Mouse (Mus musculus): ENCODE data around the gene Map2k1. TPM values are rescaled to one million over a fixed set of nuclear protein-coding genes. Genes with fewer than 3 reads are reported as not detected.
"Not testable (repeated sequence)": the region's sequence is repeated elsewhere in the genome, so short reads cannot be mapped to it uniquely, and the experiment has no call there.

Gene Map2k1
- 71.0 and 72.2 TPM in 2 replicates for polyA plus RNA-seq (2015; fragmentation: Nextera tagmentation; extraction: Ambion mirVana)

DNA sequence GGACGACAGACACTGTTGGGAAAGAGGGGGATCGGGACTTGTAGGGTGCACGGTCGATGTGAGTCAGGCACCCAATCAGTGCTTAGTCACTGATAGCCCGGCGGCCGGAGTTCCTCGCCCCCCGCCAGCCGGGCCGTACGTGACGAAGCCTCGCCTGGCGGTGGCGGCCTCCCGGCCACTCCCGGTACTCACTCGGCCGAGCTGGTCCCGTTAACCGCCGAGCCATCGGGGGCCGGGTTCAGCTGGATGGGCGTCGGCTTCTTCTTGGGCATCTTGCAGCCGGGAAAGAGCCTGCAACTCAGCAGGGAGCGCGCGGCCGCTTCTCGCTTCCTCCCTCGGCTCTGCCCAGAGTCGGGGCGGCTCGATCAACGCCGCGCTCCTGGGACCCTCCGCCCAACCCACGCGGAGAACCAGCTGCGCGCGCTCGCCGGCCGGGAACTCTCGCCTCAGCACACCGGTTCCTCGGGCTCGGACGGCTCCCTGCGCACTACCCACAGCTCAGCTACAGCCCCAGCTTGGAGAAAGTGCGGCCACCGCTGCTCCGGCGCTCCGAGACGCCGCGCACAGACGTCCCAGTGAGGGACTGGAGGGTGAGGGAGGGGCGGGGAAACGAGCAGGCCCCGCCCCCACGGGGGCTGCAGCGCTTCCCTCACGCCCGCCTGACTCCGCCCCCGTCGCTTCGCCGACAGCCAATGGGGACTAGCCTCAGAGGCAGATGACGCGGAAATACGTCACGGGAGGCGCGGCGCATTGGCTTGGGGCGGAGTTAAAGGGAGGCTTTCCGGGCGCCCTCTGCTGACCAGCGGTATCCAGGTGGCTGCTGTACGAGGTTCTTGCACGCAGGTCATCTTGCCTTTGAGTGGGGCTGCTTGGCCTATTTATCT lies at the start of gene Map2k1:
Gene Map2k1 (minus strand): TSS at position 611 of the 884 bp plus-strand sequence.
- Histone ChIP-seq H3K9ac (peak within 1 kb of the TSS; percentile 85), H3K4me3 (peak within 1 kb of the TSS; percentile 90), H3K27ac (replicated peaks) (peak within 1 kb of the TSS; percentile 91), H3K4me2 (peak within 1 kb of the TSS; percentile 86), H3K36me3 (no peaks in the 10 kb centered on the region), H3K4me1 (replicated peaks) (peaks cover 26% of the 10 kb centered on the region), H3K9me3 (no peaks in the 10 kb centered on the region), H3K27me3 (no peaks in the 10 kb centered on the region)
- WGBS = 0% methylated on average over 87 of the region's 89 CpGs
- ATAC-seq (ENCODE audit: low FRiP score, low read depth) = peak; percentile 98

DNA sequence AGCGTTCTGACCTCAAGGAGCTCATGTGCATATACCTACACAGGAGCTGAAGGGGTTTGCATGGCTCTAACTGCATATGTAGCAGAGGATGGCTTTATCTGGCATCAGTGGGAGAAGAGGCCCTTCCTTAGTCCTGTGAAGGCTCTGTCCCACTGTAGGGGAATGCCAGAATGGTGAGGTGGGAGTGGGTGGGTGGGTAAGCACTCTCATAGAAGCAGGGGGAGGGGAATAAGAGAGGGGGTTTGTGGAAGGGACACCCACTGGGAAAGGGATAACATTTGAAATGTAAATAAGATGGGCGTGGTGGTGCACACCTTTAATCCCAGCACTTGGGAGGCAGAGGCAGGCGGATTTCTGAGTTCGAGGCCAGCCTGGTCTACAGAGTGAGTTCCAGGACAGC lies 49.7 kb upstream of the Map2k1 start:
- H3K4me2 ChIP-seq; H3K27me3 ChIP-seq; H3K4me3 ChIP-seq; ATAC-seq (ENCODE audit: low FRiP score, low read depth); H3K4me1 ChIP-seq (replicated peaks); H3K27ac ChIP-seq (replicated peaks); H3K9ac ChIP-seq; H3K9me3 ChIP-seq: not testable (repeated sequence)
- over 99% methylated on average over 4 of the region's 4 CpGs for WGBS
- H3K36me3 ChIP-seq = peaks cover 40% of the 10 kb centered on the region

DNA sequence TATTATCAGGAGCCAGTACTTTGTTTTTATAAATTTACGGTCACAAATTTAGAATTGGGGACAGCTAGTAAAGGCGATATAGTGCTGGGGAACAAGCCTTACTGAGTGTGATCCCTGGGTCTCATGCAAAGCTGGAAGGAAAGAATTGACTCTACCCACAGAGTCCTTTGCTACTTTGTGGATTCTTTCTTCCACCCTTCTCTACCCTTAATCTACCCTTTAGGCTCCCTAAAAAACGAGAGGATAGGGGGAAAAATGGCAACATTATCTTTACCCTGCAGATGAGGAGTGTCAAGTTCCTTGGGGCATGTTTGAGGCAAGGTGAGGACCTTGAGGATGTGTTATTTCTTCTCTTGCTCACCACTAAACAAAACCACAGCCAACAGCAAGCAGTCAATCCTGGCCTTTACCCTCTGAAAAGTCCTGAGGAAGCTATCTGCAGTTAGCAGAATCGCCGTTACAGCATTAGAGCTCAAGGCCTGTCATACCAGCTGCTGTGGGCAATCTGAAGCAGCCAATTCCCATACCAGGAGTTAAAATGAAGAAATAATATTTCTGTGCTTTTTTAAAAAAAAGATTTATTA lies 29.1 kb upstream of the Map2k1 start:
- peak overlapping the region; percentile 93 for H3K9ac ChIP-seq
- peak overlapping the region; percentile 67 for H3K4me2 ChIP-seq
- no peak overlapping the region for H3K27ac ChIP-seq (replicated peaks)
- H3K36me3 ChIP-seq = no peaks in the 10 kb centered on the region
- H3K9me3 ChIP-seq = no peaks in the 10 kb centered on the region
- H3K4me3 ChIP-seq = peak overlapping the region; percentile 96
- ATAC-seq (ENCODE audit: low FRiP score, low read depth) = no peak
- WGBS = 74% methylated on average over 5 of the region's 5 CpGs
- peaks cover 9% of the 10 kb centered on the region for H3K4me1 ChIP-seq (replicated peaks)
- no peaks in the 10 kb centered on the region for H3K27me3 ChIP-seq

DNA sequence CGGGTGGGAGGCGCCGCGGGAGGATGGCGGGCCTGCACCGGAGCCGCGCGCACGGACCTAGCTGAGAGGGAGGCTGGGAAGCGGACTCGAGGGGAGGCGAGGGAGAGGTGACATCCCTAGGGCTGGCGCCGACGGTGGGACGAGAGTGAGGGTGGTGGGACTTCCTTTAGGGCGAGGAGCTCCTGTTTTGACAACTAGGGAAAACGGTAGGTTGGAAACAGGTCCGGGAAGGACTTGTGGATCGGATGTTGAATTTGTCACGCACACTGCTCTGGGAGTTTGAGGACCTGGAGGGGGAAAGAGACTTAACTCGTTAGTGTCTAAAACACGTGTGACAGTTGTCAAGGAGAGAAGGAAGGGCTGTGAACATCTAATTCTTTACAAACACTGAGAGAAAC lies 28.3 kb upstream of the Map2k1 start:
- no peaks in the 10 kb centered on the region for H3K9me3 ChIP-seq
- WGBS = under 1% methylated on average over 24 of the region's 24 CpGs
- H3K27me3 ChIP-seq = no peaks in the 10 kb centered on the region
- H3K27ac ChIP-seq (replicated peaks) = peak overlapping the region; percentile 90
- H3K36me3 ChIP-seq = no peaks in the 10 kb centered on the region
- peaks cover 9% of the 10 kb centered on the region for H3K4me1 ChIP-seq (replicated peaks)
- H3K9ac ChIP-seq = peak overlapping the region; percentile 93
- ATAC-seq (ENCODE audit: low FRiP score, low read depth) = peak; percentile 92
- peak overlapping the region; percentile 67 for H3K4me2 ChIP-seq
- H3K4me3 ChIP-seq = peak overlapping the region; percentile 96

DNA sequence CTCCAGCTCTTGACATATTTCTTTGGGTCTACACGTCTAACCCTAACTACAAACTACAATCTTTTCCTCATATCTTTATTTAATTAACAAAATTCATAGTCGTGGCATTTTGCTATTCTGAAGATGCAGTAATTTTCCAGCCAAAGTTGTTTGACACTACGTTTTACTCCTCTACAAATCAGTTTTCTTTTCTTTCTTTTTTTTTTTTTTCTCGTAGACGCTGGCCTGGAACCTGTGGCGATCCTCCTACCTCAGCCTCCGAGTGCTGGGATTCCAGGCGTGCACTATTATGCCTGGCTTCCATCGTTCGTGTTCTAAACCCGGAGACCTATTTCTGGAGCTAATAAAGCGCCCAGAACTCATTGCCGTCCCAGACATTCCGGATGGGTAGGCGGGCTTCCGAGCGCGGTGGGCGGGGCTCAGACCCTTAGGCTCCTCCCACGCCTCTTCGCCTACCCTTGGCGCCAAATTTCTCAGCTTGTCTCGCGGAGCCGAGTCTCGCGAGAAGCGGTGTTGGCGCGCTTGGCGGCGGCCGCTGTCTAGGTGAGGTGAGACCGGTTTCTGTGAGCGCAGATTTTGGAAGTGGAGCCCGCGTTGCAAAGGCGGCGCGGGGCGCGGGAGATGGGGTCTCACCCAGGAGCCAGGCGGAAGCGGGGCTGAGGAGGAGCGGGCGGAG lies 27.8 kb upstream of the Map2k1 start, which contains the start of gene Tipin:
Gene Tipin (plus strand): TSS at position 477 of the 676 bp plus-strand sequence.
- peak within 1 kb of the TSS; percentile 90 for H3K27ac ChIP-seq (replicated peaks)
- WGBS = 3% methylated on average over 46 of the region's 46 CpGs

DNA sequence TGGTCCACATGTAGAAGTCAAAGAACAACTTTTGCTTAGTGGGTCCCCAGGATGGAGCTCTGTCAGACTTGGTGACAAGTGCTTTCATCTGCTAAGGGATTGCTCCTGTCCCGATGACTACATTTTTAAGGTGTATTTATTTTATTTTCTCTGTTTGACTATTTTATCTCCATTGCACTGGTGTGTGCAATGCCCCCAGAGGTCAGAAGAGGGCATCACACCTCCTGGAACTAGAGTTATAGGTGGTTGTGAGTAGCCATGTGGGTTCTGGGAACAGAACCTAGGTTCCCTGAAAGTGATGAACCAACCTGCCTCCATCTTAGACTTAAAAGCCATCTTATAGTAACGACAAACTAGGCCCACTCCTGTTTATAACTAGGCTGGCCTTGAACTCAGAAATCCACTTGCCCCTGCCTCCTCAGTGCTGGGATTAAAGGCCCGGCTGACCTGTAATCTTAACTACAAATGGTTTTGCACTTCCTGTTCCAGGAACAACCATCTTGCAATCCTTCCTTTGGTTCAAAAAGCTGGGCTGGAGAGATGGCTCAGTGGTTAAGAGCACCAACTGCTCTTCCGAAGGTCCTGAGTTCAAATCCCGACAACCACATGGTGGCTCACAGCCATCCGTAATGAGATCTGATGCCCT lies 25.4 kb upstream of the Map2k1 start:
- Histone ChIP-seq H3K27ac (replicated peaks) (no peak overlapping the region), H3K27me3 (no peaks in the 10 kb centered on the region), H3K36me3 (no peaks in the 10 kb centered on the region), H3K9me3 (no peaks in the 10 kb centered on the region), H3K4me2 (no peak overlapping the region), H3K4me3 (no peak overlapping the region), H3K9ac (no peak overlapping the region), H3K4me1 (replicated peaks) (peaks cover 9% of the 10 kb centered on the region)
- 97% methylated on average over 6 of the region's 6 CpGs for WGBS
- no peak for ATAC-seq (ENCODE audit: low FRiP score, low read depth)

More for the DNA sequence above, 27.8 kb upstream of the Map2k1 start, which contains the start of gene Tipin:
- Histone ChIP-seq H3K36me3 (no peaks in the 10 kb centered on the region), H3K27me3 (no peaks in the 10 kb centered on the region), H3K4me1 (replicated peaks) (peaks cover 9% of the 10 kb centered on the region), H3K9me3 (no peaks in the 10 kb centered on the region), H3K4me2 (peak within 1 kb of the TSS; percentile 67), H3K4me3 (peak within 1 kb of the TSS; percentile 96), H3K9ac (peak within 1 kb of the TSS; percentile 93)
- ATAC-seq (ENCODE audit: low FRiP score, low read depth) = peak; percentile 98

DNA sequence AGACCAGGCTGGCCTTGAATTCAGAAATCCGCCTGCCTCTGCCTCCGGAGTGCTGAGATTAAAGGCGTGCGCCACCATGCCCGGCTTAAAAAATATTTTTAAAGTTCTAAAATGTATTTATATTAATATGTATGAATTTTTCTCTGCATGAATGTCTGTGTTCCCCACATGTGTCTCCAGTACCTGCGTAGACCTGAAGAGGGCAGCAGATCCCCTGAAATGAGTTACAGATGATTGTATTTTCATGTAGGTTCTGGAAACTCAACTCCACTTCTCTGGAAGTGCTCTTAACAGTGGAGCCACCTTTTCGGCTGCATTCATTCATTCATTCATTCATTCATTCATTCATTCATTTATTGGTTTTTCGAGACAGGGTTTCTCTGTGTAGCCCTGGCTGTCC lies 24.3 kb upstream of the Map2k1 start:
- Histone ChIP-seq H3K4me3 (no peak overlapping the region), H3K27ac (replicated peaks) (no peak overlapping the region), H3K36me3 (no peaks in the 10 kb centered on the region), H3K9me3 (no peaks in the 10 kb centered on the region), H3K9ac (no peak overlapping the region), H3K4me2 (no peak overlapping the region), H3K27me3 (no peaks in the 10 kb centered on the region), H3K4me1 (replicated peaks) (peaks cover 9% of the 10 kb centered on the region)
- no peak for ATAC-seq (ENCODE audit: low FRiP score, low read depth)
- 70% methylated on average over 8 of the region's 8 CpGs for WGBS

DNA sequence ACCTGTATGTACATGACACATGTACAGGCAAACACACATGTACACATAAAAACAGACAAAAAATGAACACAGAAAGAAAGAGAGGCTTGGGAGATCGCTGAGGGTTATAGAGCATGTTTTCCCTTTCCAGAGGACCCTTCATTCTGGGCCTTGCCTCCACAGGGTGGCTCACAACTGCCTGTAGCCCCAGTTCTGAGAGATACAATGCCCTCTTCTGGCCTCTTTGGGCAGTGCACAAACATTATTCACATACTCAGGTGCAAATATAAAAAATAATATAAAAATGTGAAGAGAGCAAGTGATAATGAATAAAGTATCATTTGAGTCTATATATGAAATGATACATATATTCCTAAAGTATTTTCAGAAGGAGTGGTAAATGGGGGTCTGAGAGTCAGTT lies 21.5 kb upstream of the Map2k1 start:
- H3K9ac ChIP-seq = no peak overlapping the region
- ATAC-seq (ENCODE audit: low FRiP score, low read depth) = no peak
- WGBS = 80% methylated on average over 1 of the region's 1 CpGs
- H3K9me3 ChIP-seq = no peaks in the 10 kb centered on the region
- no peak overlapping the region for H3K4me2 ChIP-seq
- no peaks in the 10 kb centered on the region for H3K4me1 ChIP-seq (replicated peaks)
- no peak overlapping the region for H3K4me3 ChIP-seq
- no peak overlapping the region for H3K27ac ChIP-seq (replicated peaks)
- H3K27me3 ChIP-seq = no peaks in the 10 kb centered on the region
- H3K36me3 ChIP-seq = no peaks in the 10 kb centered on the region

DNA sequence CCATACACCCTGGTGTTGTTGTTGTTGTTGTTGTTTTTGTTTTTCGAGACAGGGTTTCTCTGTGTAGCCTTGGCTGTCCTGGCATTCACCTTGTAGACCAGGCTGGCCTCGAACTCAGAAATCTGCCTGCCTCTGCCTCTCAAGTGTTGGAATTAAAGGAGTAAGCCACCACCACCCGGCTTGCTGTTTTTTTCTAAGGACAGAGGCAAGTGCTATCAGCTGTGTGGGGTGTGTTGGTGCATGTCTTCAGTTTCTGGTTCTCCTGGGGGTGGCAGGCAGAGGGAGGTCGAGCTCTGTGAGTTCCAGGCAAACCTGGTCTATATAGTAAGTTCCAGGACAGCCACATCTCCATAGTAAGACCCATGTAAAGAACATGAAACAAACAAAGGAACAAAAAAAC lies 20.9 kb upstream of the Map2k1 start:
- WGBS = 80% methylated on average over 4 of the region's 4 CpGs
- Histone ChIP-seq H3K36me3 (no peaks in the 10 kb centered on the region), H3K9me3 (no peaks in the 10 kb centered on the region), H3K4me2 (no peak overlapping the region), H3K4me3 (no peak overlapping the region), H3K4me1 (replicated peaks) (no peaks in the 10 kb centered on the region), H3K27me3 (no peaks in the 10 kb centered on the region), H3K9ac (no peak overlapping the region), H3K27ac (replicated peaks) (no peak overlapping the region)
- no peak for ATAC-seq (ENCODE audit: low FRiP score, low read depth)

DNA sequence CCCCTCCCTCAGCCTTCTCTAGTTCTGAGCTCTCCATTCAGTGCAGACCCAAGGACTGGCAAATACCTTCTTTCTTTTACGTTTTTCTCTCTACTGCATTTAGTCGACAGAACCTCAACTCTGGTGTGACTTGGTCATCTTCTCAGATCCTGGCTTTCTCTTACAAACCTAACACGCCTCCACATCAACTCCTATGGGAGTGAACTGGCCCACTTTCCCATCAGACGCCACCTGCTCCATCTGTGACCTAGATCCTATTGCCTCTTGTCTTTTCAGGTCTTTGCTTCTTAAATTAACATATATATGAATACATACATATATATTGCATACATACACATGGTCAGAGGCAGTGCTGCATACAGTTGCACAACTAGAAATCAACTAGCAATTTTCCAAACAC lies 20.3 kb upstream of the Map2k1 start:
- H3K9me3 ChIP-seq = no peaks in the 10 kb centered on the region
- no peak overlapping the region for H3K4me2 ChIP-seq
- no peaks in the 10 kb centered on the region for H3K27me3 ChIP-seq
- no peaks in the 10 kb centered on the region for H3K4me1 ChIP-seq (replicated peaks)
- H3K4me3 ChIP-seq = no peak overlapping the region
- no peak overlapping the region for H3K9ac ChIP-seq
- no peaks in the 10 kb centered on the region for H3K36me3 ChIP-seq
- no peak for ATAC-seq (ENCODE audit: low FRiP score, low read depth)
- WGBS = 71% methylated on average over 4 of the region's 4 CpGs
- no peak overlapping the region for H3K27ac ChIP-seq (replicated peaks)

DNA sequence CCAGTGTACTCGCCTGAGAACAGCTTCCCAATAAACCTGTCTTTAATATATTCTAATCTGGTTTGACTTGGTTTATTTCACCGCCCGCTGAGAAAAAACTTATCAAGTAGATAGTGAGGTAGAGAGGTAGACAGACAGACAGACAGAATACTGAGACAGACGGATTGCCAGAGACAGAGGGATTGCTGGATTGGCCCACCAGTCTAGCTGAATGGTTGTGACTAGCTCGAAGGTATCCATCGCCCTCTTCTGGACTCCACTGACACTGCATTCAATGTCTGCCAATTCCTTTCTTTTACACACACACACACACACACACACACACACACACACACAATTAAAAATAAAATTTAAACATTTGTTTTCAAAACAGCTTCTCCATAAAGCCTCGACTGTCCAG lies 19.2 kb upstream of the Map2k1 start:
- Histone ChIP-seq H3K27ac (replicated peaks) (no peak overlapping the region), H3K27me3 (no peaks in the 10 kb centered on the region), H3K9me3 (no peaks in the 10 kb centered on the region), H3K4me3 (no peak overlapping the region), H3K9ac (no peak overlapping the region), H3K36me3 (no peaks in the 10 kb centered on the region), H3K4me1 (replicated peaks) (no peaks in the 10 kb centered on the region), H3K4me2 (no peak overlapping the region)
- no peak for ATAC-seq (ENCODE audit: low FRiP score, low read depth)
- WGBS = 52% methylated on average over 7 of the region's 7 CpGs
